Mouse (Mus musculus) right cerebral cortex, postnatal 4 days (tissue): ENCODE data around the gene Yars.

ENCODE experiments used
- DNase-seq: peaks from one replicate; pipeline ENCODE4 v3.0.0-alpha.2; 2022

Yars gene

DNA sequence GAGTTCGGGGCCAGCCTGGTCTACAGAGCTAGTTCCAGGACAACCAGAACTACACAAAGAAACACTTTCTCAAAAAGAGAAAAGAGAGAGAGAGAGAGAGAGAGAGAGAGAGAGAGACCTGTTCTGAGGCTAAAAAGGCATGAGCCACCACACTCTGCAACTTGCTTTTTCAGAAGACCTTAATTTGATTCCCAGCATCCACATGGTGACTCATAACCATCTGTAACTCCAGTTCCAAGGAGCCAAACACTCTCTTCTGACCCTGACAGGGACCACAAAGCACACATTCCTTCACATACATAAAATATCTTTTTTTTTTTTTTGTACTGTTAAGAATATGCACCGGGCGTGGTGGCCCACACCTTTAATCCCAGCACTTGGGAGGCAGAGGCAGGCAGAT lies 65.0 kb downstream of the Yars start:
- DNase-seq, result no peak

- DNase-seq, result no peak
Measured at GRCm38 (mm10) chr4:129256450-129257380, 67.2 kb downstream of the Yars start.

- DNase-seq, result no peak
Measured at GRCm38 (mm10) chr4:129259101-129259500, 69.5 kb downstream of the Yars start.

GRCm38 (mm10) chr4:129260678-129261077 lies 71.1 kb downstream of the Yars start:
- DNase-seq, result no peak

DNA sequence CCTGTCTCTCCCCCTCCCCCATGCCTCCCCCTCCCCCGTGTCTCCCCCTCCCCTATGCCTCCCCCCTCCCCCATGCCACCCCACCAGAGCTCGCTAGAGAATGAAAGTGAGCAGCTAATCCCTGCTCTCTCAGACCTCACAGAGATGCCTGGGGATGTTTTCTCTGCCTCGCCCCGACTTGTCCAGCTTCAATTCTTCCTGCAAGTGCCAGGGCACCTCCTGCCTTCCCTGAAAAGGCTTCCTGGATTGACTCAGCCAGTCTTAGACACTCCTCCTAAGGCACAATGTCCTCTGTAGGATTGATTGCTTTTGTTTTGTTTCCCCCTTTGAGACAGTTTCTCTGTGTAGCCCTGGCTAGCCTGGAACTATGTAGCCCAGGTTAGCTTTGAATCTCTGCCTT lies 71.6 kb downstream of the Yars start, which contains the start of gene C77080:
C77080 (minus strand) TSS at position 209 of the 400 bp plus-strand sequence.
- DNase-seq, result no peak

- no peak for DNase-seq
Measured at GRCm38 (mm10) chr4:129263225-129264021, 73.9 kb downstream of the Yars start.

- no peak for DNase-seq
Measured at GRCm38 (mm10) chr4:129266191-129266590, 76.6 kb downstream of the Yars start.

DNA sequence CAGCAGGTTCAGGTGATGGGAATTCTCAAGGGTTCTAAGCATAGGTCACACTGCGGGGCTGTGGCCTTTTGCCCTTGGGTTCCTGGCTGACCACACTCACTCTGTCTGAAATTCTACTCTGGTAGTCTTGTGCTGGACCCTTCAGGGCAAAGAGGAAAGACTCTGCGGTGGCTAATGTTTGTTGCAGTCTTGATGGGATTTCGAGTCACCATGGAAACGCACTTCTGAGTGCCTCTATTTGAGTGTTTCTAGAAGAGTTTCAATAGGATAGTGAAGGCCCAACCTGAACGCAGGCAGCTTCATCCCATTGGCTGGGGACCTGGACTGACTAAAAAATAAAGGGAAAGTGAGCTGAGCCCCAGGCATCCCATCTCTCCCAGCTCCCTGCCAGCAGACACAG lies 77.3 kb downstream of the Yars start:
- no peak for DNase-seq

- DNase-seq, result no peak
Measured at GRCm38 (mm10) chr4:129268698-129269097, 79.1 kb downstream of the Yars start.
